Mouse (Mus musculus): ENCODE results near the gene Trpm3.

GRCm38 (mm10) chr19:22931006-22931405 lies 792.2 kb downstream of the Trpm3 start:
- no peak for TF ChIP-seq GATA1 (IDR thresholded peaks at IDR 0.05; ENCODE audit: borderline replicate concordance, low read length)
- TF ChIP-seq FLI1 (IDR thresholded peaks at IDR 0.05; ENCODE audit: low read length): no peak
